Mouse (Mus musculus): ENCODE data around the gene Zfp961. TPM values are rescaled to one million over a fixed set of nuclear protein-coding genes. Genes with fewer than 3 reads are reported as not detected.
"Not testable (repeated sequence)": the region's sequence is repeated elsewhere in the genome, so short reads cannot be mapped to it uniquely, and the experiment has no call there.

Gene Zfp961
- polyA plus RNA-seq, 1 experiment from 2014 or later: 24.5 TPM

- H3K9me3 ChIP-seq (ENCODE audit: control insufficient read depth, low read length); ATAC-seq (replicated peaks; ENCODE audit: low FRiP score, low TSS enrichment, low read depth); H3K36me3 ChIP-seq (ENCODE audit: control insufficient read depth, insufficient read depth, low read length); H3K4me1 ChIP-seq (replicated peaks; ENCODE audit: control insufficient read depth, insufficient read depth, low read length); DNase-seq (ENCODE audit: low spot score); H3K27ac ChIP-seq (ENCODE audit: low read depth); H3K4me3 ChIP-seq (ENCODE audit: low read depth, low read length); H3K9ac ChIP-seq (ENCODE audit: low read length); H3K4me2 ChIP-seq (ENCODE audit: low read length); H3K27me3 ChIP-seq (replicated peaks; ENCODE audit: control insufficient read depth, insufficient read depth, low read length): not testable (repeated sequence)
- 66% methylated on average over 6 of the region's 6 CpGs for WGBS
Observed at GRCm38 (mm10) chr8:72013506-72014228, 62.8 kb downstream of the Zfp961 start.

GRCm38 (mm10) chr8:72017339-72017738, 66.5 kb downstream of the Zfp961 start:
- H3K27me3 ChIP-seq (replicated peaks; ENCODE audit: control insufficient read depth, insufficient read depth, low read length); H3K4me3 ChIP-seq (ENCODE audit: low read depth, low read length); H3K9ac ChIP-seq (ENCODE audit: low read length); H3K36me3 ChIP-seq (ENCODE audit: control insufficient read depth, insufficient read depth, low read length); H3K4me2 ChIP-seq (ENCODE audit: low read length); H3K9me3 ChIP-seq (ENCODE audit: control insufficient read depth, low read length); H3K27ac ChIP-seq (ENCODE audit: low read depth); DNase-seq (ENCODE audit: low spot score); ATAC-seq (replicated peaks; ENCODE audit: low FRiP score, low TSS enrichment, low read depth); H3K4me1 ChIP-seq (replicated peaks; ENCODE audit: control insufficient read depth, insufficient read depth, low read length): not testable (repeated sequence)
- 68% methylated on average over 2 of the region's 2 CpGs for WGBS

- ATAC-seq (replicated peaks; ENCODE audit: low FRiP score, low TSS enrichment, low read depth) (no peak), DNase-seq (ENCODE audit: low spot score) (no peak)
- Histone ChIP-seq H3K4me2 (ENCODE audit: low read length) (no peak overlapping the region), H3K4me1 (replicated peaks; ENCODE audit: control insufficient read depth, insufficient read depth, low read length) (no peaks in the 10 kb centered on the region), H3K4me3 (ENCODE audit: low read depth, low read length) (no peak overlapping the region), H3K27ac (ENCODE audit: low read depth) (no peak overlapping the region), H3K27me3 (replicated peaks; ENCODE audit: control insufficient read depth, insufficient read depth, low read length) (no peaks in the 10 kb centered on the region), H3K9ac (ENCODE audit: low read length) (no peak overlapping the region), H3K9me3 (ENCODE audit: control insufficient read depth, low read length) (no peaks in the 10 kb centered on the region), H3K36me3 (ENCODE audit: control insufficient read depth, insufficient read depth, low read length) (no peaks in the 10 kb centered on the region)
- 56% methylated on average over 2 of the region's 2 CpGs for WGBS
Observed at GRCm38 (mm10) chr8:72018141-72018540, 67.3 kb downstream of the Zfp961 start.

- WGBS: 86% methylated on average over 1 of the region's 1 CpGs
- not testable (repeated sequence) for H3K4me1 ChIP-seq (replicated peaks; ENCODE audit: control insufficient read depth, insufficient read depth, low read length); H3K27ac ChIP-seq (ENCODE audit: low read depth); H3K27me3 ChIP-seq (replicated peaks; ENCODE audit: control insufficient read depth, insufficient read depth, low read length); H3K4me2 ChIP-seq (ENCODE audit: low read length); H3K36me3 ChIP-seq (ENCODE audit: control insufficient read depth, insufficient read depth, low read length); H3K9ac ChIP-seq (ENCODE audit: low read length); ATAC-seq (replicated peaks; ENCODE audit: low FRiP score, low TSS enrichment, low read depth); H3K9me3 ChIP-seq (ENCODE audit: control insufficient read depth, low read length); H3K4me3 ChIP-seq (ENCODE audit: low read depth, low read length); DNase-seq (ENCODE audit: low spot score)
Observed at GRCm38 (mm10) chr8:72019022-72019421, 68.2 kb downstream of the Zfp961 start.

GRCm38 (mm10) chr8:72019816-72020215, 69.0 kb downstream of the Zfp961 start:
- no peak overlapping the region for H3K9ac ChIP-seq (ENCODE audit: low read length)
- no peak overlapping the region for H3K4me3 ChIP-seq (ENCODE audit: low read depth, low read length)
- WGBS: 66% methylated on average over 2 of the region's 2 CpGs
- H3K4me2 ChIP-seq (ENCODE audit: low read length): no peak overlapping the region
- H3K27ac ChIP-seq (ENCODE audit: low read depth): no peak overlapping the region
- H3K27me3 ChIP-seq (replicated peaks; ENCODE audit: control insufficient read depth, insufficient read depth, low read length): no peaks in the 10 kb centered on the region
- no peaks in the 10 kb centered on the region for H3K4me1 ChIP-seq (replicated peaks; ENCODE audit: control insufficient read depth, insufficient read depth, low read length)
- no peak for ATAC-seq (replicated peaks; ENCODE audit: low FRiP score, low TSS enrichment, low read depth)
- no peaks in the 10 kb centered on the region for H3K9me3 ChIP-seq (ENCODE audit: control insufficient read depth, low read length)
- DNase-seq (ENCODE audit: low spot score): no peak
- H3K36me3 ChIP-seq (ENCODE audit: control insufficient read depth, insufficient read depth, low read length): no peaks in the 10 kb centered on the region

- ATAC-seq (replicated peaks; ENCODE audit: low FRiP score, low TSS enrichment, low read depth); H3K9me3 ChIP-seq (ENCODE audit: control insufficient read depth, low read length); H3K36me3 ChIP-seq (ENCODE audit: control insufficient read depth, insufficient read depth, low read length); H3K9ac ChIP-seq (ENCODE audit: low read length); H3K4me1 ChIP-seq (replicated peaks; ENCODE audit: control insufficient read depth, insufficient read depth, low read length); H3K4me2 ChIP-seq (ENCODE audit: low read length); H3K27me3 ChIP-seq (replicated peaks; ENCODE audit: control insufficient read depth, insufficient read depth, low read length); DNase-seq (ENCODE audit: low spot score); H3K4me3 ChIP-seq (ENCODE audit: low read depth, low read length); H3K27ac ChIP-seq (ENCODE audit: low read depth): not testable (repeated sequence)
- 23% methylated on average over 4 of the region's 9 CpGs for whole genome bisulfite sequencing
Observed at GRCm38 (mm10) chr8:72024886-72025285, 74.0 kb downstream of the Zfp961 start.

- H3K4me3 ChIP-seq (ENCODE audit: low read depth, low read length); H3K9ac ChIP-seq (ENCODE audit: low read length); ATAC-seq (replicated peaks; ENCODE audit: low FRiP score, low TSS enrichment, low read depth); H3K27ac ChIP-seq (ENCODE audit: low read depth); DNase-seq (ENCODE audit: low spot score); H3K36me3 ChIP-seq (ENCODE audit: control insufficient read depth, insufficient read depth, low read length); H3K27me3 ChIP-seq (replicated peaks; ENCODE audit: control insufficient read depth, insufficient read depth, low read length); H3K9me3 ChIP-seq (ENCODE audit: control insufficient read depth, low read length); H3K4me1 ChIP-seq (replicated peaks; ENCODE audit: control insufficient read depth, insufficient read depth, low read length); H3K4me2 ChIP-seq (ENCODE audit: low read length): not testable (repeated sequence)
- 51% methylated on average over 4 of the region's 4 CpGs for WGBS
Observed at GRCm38 (mm10) chr8:72032926-72033325, 82.1 kb downstream of the Zfp961 start.

- 73% methylated on average over 4 of the region's 4 CpGs for WGBS
- not testable (repeated sequence) for H3K4me2 ChIP-seq (ENCODE audit: low read length); H3K36me3 ChIP-seq (ENCODE audit: control insufficient read depth, insufficient read depth, low read length); ATAC-seq (replicated peaks; ENCODE audit: low FRiP score, low TSS enrichment, low read depth); H3K4me1 ChIP-seq (replicated peaks; ENCODE audit: control insufficient read depth, insufficient read depth, low read length); H3K27ac ChIP-seq (ENCODE audit: low read depth); H3K9ac ChIP-seq (ENCODE audit: low read length); H3K9me3 ChIP-seq (ENCODE audit: control insufficient read depth, low read length); H3K4me3 ChIP-seq (ENCODE audit: low read depth, low read length); H3K27me3 ChIP-seq (replicated peaks; ENCODE audit: control insufficient read depth, insufficient read depth, low read length); DNase-seq (ENCODE audit: low spot score)
Observed at GRCm38 (mm10) chr8:72040918-72041317, 90.1 kb downstream of the Zfp961 start, which contains the start of gene Olfr372. TSS of gene Olfr372 (plus strand) at chr8:72041218.

- ATAC-seq (replicated peaks; ENCODE audit: low FRiP score, low TSS enrichment, low read depth): no peak
- Histone ChIP-seq H3K4me3 (ENCODE audit: low read depth, low read length) (no peak overlapping the region), H3K9ac (ENCODE audit: low read length) (no peak overlapping the region), H3K4me2 (ENCODE audit: low read length) (no peak overlapping the region), H3K27me3 (replicated peaks; ENCODE audit: control insufficient read depth, insufficient read depth, low read length) (no peaks in the 10 kb centered on the region), H3K9me3 (ENCODE audit: control insufficient read depth, low read length) (no peaks in the 10 kb centered on the region), H3K4me1 (replicated peaks; ENCODE audit: control insufficient read depth, insufficient read depth, low read length) (no peaks in the 10 kb centered on the region), H3K27ac (ENCODE audit: low read depth) (no peak overlapping the region), H3K36me3 (ENCODE audit: control insufficient read depth, insufficient read depth, low read length) (no peaks in the 10 kb centered on the region)
- WGBS: 97% methylated on average over 1 of the region's 1 CpGs
- no peak for DNase-seq (ENCODE audit: low spot score)
Observed at GRCm38 (mm10) chr8:72042493-72042892, 91.7 kb downstream of the Zfp961 start.
